Mouse (Mus musculus) heart, embryonic 14.5 days (tissue): ENCODE results near the gene Gpr155. TPM values are rescaled to one million over a fixed set of nuclear protein-coding genes. Genes with fewer than 3 reads are reported as not detected.

Experiments used
- ATAC-seq: fragments of 200-750 bp; cut with Nextera tagmentation; 2 replicates; pipeline ENCODE4 v1.8.0; 2017; ENCODE audit warnings: low read depth, moderate TSS enrichment; ENCODE audit not compliant: insufficient number of reproducible peaks, insufficient read depth, low FRiP score
- H3K27ac ChIP-seq, 2 experiments: fragments of 200-500 bp in 1 of 2; fragments of 300-500 bp in 1 of 2; sonication (generic) in 1 of 2; replicated peaks in 1 of 2; 2 replicates each; pipeline ENCODE4 v1.5.1; 2012 to 2014; ENCODE audit warnings: low read depth in 2 of 2, low read length in 2 of 2, control low read depth in 1 of 2, mild to moderate bottlenecking in 1 of 2, mixed read lengths in 1 of 2; ENCODE audit not compliant: control insufficient read depth in 1 of 2, insufficient read depth in 1 of 2
- H3K27me3 ChIP-seq: fragments of 300-500 bp; sonication (generic); 2 replicates; pipeline ENCODE4 v1.6.1; 2014; ENCODE audit warnings: mild to moderate bottlenecking, low read length, control low read depth; ENCODE audit not compliant: control insufficient read depth, insufficient read depth
- H3K36me3 ChIP-seq: fragments of 300-500 bp; sonication (generic); 2 replicates; pipeline ENCODE4 v1.6.1; 2014; ENCODE audit warnings: mild to moderate bottlenecking, control low read depth, low read length, mixed read lengths; ENCODE audit not compliant: control insufficient read depth, insufficient read depth
- H3K4me1 ChIP-seq, 2 experiments: fragments of 200-500 bp in 1 of 2; fragments of 300-500 bp in 1 of 2; sonication (generic) in 1 of 2; 2 replicates each; pipeline ENCODE4 v1.6.1; 2012 to 2014; ENCODE audit warnings: low read length in 2 of 2, control low read depth in 1 of 2, mixed read lengths in 1 of 2; ENCODE audit not compliant: control insufficient read depth in 2 of 2, insufficient read depth in 2 of 2
- H3K4me2 ChIP-seq: fragments of 300-500 bp; sonication (generic); 2 replicates; pipeline ENCODE4 v1.6.1; 2014; ENCODE audit warnings: mild to moderate bottlenecking, low read length
- H3K4me3 ChIP-seq, 2 experiments: fragments of 200-500 bp in 1 of 2; fragments of 300-500 bp in 1 of 2; sonication (generic) in 1 of 2; 2 replicates each; pipeline ENCODE4 v1.5.1; 2012 to 2014; ENCODE audit warnings: low read length in 2 of 2, mild to moderate bottlenecking in 2 of 2, control low read depth in 1 of 2, low read depth in 1 of 2, moderate library complexity in 1 of 2; ENCODE audit not compliant: control insufficient read depth in 1 of 2, insufficient read depth in 1 of 2
- H3K9ac ChIP-seq: fragments of 300-500 bp; sonication (generic); 2 replicates; pipeline ENCODE4 v1.6.1; 2014; ENCODE audit warnings: mild to moderate bottlenecking, low read length
- H3K9me3 ChIP-seq: fragments of 300-500 bp; sonication (generic); 2 replicates; pipeline ENCODE4 v1.6.1; 2016; ENCODE audit warnings: low read length, control low read depth; ENCODE audit not compliant: control insufficient read depth
- WGBS: fragments of 180-500 bp; shearing (Covaris S2); extraction: QIAGEN DNeasy Blood & Tissue Kit; methylation state at CpG from one replicate; pipeline ENCODE4 v1.1.7; 2014; 5-methylcytosine and 5-hydroxymethylcytosine counted together
- polyA plus RNA-seq: library from polyadenylated mRNA; unstranded; fragments of >200 nt; fragmentation: Nextera tagmentation; extraction: Ambion mirVana; gene quantifications from 2 replicates; pipeline ENCODE4 v1.2.1, GENCODE M21; 2014

Gene Gpr155
- polyA plus RNA-seq: 6.0 and 6.9 TPM in 2 replicates

GRCm38 (mm10) chr2:73386356-73387046, at the start of gene Gpr155:
TSS of gene Gpr155 (minus strand) at chr2:73386572.
- H3K9ac ChIP-seq: peak within 1 kb of the TSS; percentile 72
- WGBS: under 1% methylated on average over 44 of the region's 44 CpGs
- peaks cover 0 to 2% of the 10 kb centered on the region in 2 experiments; a peak in 1 of 4 replicates for H3K4me1 ChIP-seq

GRCm38 (mm10) chr2:73435847-73436246, 49.5 kb upstream of the Gpr155 start:
- no peak for ATAC-seq
- no peak overlapping the region for H3K9ac ChIP-seq
- H3K36me3 ChIP-seq: peaks cover 47% of the 10 kb centered on the region
- no peaks in the 10 kb centered on the region for H3K9me3 ChIP-seq
- H3K4me1 ChIP-seq: no peaks in the 10 kb centered on the region
- no peak overlapping the region for H3K4me3 ChIP-seq
- H3K27ac ChIP-seq: no peak overlapping the region
- 92% methylated on average over 2 of the region's 2 CpGs for WGBS
- H3K4me2 ChIP-seq: no peak overlapping the region
- no peaks in the 10 kb centered on the region for H3K27me3 ChIP-seq

More at GRCm38 (mm10) chr2:73386356-73387046, at the start of gene Gpr155:
- Histone ChIP-seq H3K27ac (peak within 1 kb of the TSS; percentile 59 to 81), H3K27me3 (no peaks in the 10 kb centered on the region), H3K9me3 (no peaks in the 10 kb centered on the region), H3K4me3 (peak within 1 kb of the TSS; percentile 64 to 86), H3K4me2 (peak within 1 kb of the TSS; percentile 87), H3K36me3 (no peaks in the 10 kb centered on the region)
- ATAC-seq: peak; percentile 99

- Histone ChIP-seq H3K9me3 (no peaks in the 10 kb centered on the region), H3K27ac (no peak overlapping the region), H3K4me3 (peak overlapping the region; percentile 1 to 26; a peak in 2 of 4 replicates), H3K4me1 (peaks cover 3 to 5% of the 10 kb centered on the region in 2 experiments; a peak in 2 of 4 replicates), H3K9ac (peak overlapping the region; percentile 40; the same call in 1 of the 2 replicates), H3K36me3 (peaks cover 42% of the 10 kb centered on the region), H3K4me2 (peak overlapping the region; percentile 53), H3K27me3 (no peaks in the 10 kb centered on the region)
- no peak for ATAC-seq
- 34% methylated on average over 14 of the region's 14 CpGs for WGBS
Measured at GRCm38 (mm10) chr2:73431959-73432396, 45.6 kb upstream of the Gpr155 start.

- H3K27ac ChIP-seq: no peak overlapping the region
- no peaks in the 10 kb centered on the region for H3K27me3 ChIP-seq
- WGBS: 51% methylated on average over 21 of the region's 21 CpGs
- H3K9ac ChIP-seq: no peak overlapping the region
- H3K4me2 ChIP-seq: no peak overlapping the region
- peaks cover 3 to 5% of the 10 kb centered on the region in 2 experiments; a peak in 2 of 4 replicates for H3K4me1 ChIP-seq
- H3K4me3 ChIP-seq: no peak overlapping the region
- no peak for ATAC-seq
- no peaks in the 10 kb centered on the region for H3K9me3 ChIP-seq
- peaks cover 20% of the 10 kb centered on the region for H3K36me3 ChIP-seq
Measured at GRCm38 (mm10) chr2:73428803-73429468, 42.6 kb upstream of the Gpr155 start.

GRCm38 (mm10) chr2:73427293-73427692, 40.9 kb upstream of the Gpr155 start:
- 21% methylated on average over 1 of the region's 1 CpGs for WGBS

DNA sequence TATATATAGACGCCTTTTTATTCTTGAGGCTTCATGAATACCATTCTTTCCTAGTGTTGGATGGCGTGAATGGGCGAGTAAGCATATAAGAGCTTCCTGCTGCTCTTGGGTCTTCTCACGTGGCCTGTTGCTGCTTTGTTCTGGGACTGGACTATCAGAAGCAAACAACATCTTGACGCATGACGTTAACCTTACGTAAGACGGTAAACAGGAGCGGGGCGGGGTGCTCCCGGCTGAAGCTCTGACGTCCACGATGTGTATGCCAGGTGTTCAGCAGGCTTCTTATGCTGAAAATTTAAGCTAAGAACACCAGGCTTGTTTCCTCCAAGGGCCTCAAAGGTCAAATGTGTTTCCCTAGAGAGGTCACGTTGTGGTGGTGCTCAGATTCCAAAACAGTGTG, 39.5 kb upstream of the Gpr155 start:
- no peaks in the 10 kb centered on the region for H3K9me3 ChIP-seq
- no peak for ATAC-seq
- H3K27ac ChIP-seq: no peak overlapping the region
- H3K4me3 ChIP-seq: no peak overlapping the region
- H3K4me2 ChIP-seq: no peak overlapping the region
- 76% methylated on average over 14 of the region's 14 CpGs for WGBS
- no peak overlapping the region for H3K9ac ChIP-seq
- no peaks in the 10 kb centered on the region for H3K36me3 ChIP-seq
- H3K27me3 ChIP-seq: no peaks in the 10 kb centered on the region
- peaks cover 3 to 5% of the 10 kb centered on the region in 2 experiments; a peak in 2 of 4 replicates for H3K4me1 ChIP-seq

More at GRCm38 (mm10) chr2:73427293-73427692, 40.9 kb upstream of the Gpr155 start:
- Histone ChIP-seq H3K4me2 (no peak overlapping the region), H3K27ac (no peak overlapping the region), H3K9ac (no peak overlapping the region), H3K9me3 (no peaks in the 10 kb centered on the region), H3K4me1 (peaks cover 3 to 5% of the 10 kb centered on the region in 2 experiments; a peak in 2 of 4 replicates), H3K36me3 (peaks cover 9% of the 10 kb centered on the region; the same call in 1 of the 2 replicates), H3K4me3 (no peak overlapping the region), H3K27me3 (no peaks in the 10 kb centered on the region)
- ATAC-seq: no peak

DNA sequence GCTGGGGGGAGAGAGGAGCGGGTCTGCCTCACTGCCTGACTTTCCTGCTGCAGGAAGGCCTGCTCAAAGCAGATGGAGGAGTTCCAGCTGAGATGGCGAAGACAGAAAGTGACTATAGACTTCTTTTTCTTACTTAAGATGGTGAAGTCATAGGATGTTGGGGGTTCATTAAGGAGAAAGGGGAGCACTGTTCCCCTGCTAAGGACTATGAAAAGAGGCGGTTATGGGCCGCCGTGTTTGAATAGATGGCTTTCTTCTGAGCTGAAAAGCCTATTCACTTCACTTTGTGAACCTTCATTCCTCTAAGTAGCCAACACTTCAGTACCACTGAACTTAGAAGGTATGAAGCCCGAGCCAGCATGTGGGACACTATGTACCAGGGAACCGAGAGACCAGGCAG, 33.4 kb upstream of the Gpr155 start:
- 71% methylated on average over 7 of the region's 7 CpGs for WGBS
- Histone ChIP-seq H3K4me1 (peaks cover 0 to 2% of the 10 kb centered on the region in 2 experiments; a peak in 2 of 4 replicates), H3K27me3 (no peaks in the 10 kb centered on the region), H3K9ac (no peak overlapping the region), H3K4me3 (no peak overlapping the region), H3K27ac (no peak overlapping the region), H3K4me2 (no peak overlapping the region), H3K9me3 (no peaks in the 10 kb centered on the region), H3K36me3 (no peaks in the 10 kb centered on the region)
- ATAC-seq: no peak
